Mouse (Mus musculus) ZHBTc4 (cell line): ENCODE results near the gene Pcca.

Source experiments
- DNase-seq: peaks from one replicate; pipeline ENCODE4 v3.0.0-alpha.2; 2011; ENCODE audit warnings: low read depth, low spot score

The Pcca gene

GRCm38 (mm10) chr14:122534017-122534924 lies at the start of gene Pcca:
Pcca (plus strand) TSS chr14:122534324.
- DNase-seq, result peak; percentile 98

GRCm38 (mm10) chr14:122484458-122484843 lies 49.7 kb upstream of the Pcca start:
- no peak for DNase-seq

GRCm38 (mm10) chr14:122484844-122485551 lies 49.1 kb upstream of the Pcca start:
- DNase-seq, result peak; percentile 20

GRCm38 (mm10) chr14:122485635-122486181 lies 48.4 kb upstream of the Pcca start:
- DNase-seq, result no peak

GRCm38 (mm10) chr14:122486611-122487010 lies 47.5 kb upstream of the Pcca start:
- no peak for DNase-seq

- DNase-seq, result no peak
Observed at GRCm38 (mm10) chr14:122487366-122487765, 46.8 kb upstream of the Pcca start.

- DNase-seq, result no peak
Observed at GRCm38 (mm10) chr14:122489041-122489440, 45.1 kb upstream of the Pcca start.

- peak; percentile 8 for DNase-seq
Observed at GRCm38 (mm10) chr14:122489686-122490414, 44.3 kb upstream of the Pcca start.

- peak; percentile 75 for DNase-seq
Observed at GRCm38 (mm10) chr14:122490441-122491328, 43.4 kb upstream of the Pcca start, which contains the start of gene Gm10837. Gm10837 (plus strand) TSS chr14:122490586.

GRCm38 (mm10) chr14:122491521-122491920 lies 42.6 kb upstream of the Pcca start:
- DNase-seq, result no peak

- DNase-seq, result no peak
Observed at GRCm38 (mm10) chr14:122492015-122492414, 42.1 kb upstream of the Pcca start.

GRCm38 (mm10) chr14:122509058-122509457 lies 25.1 kb upstream of the Pcca start:
- no peak for DNase-seq

GRCm38 (mm10) chr14:122511519-122511918 lies 22.6 kb upstream of the Pcca start:
- no peak for DNase-seq

- DNase-seq, result no peak
Observed at GRCm38 (mm10) chr14:122513511-122514036, 20.6 kb upstream of the Pcca start.

- peak; percentile 30 for DNase-seq
Observed at GRCm38 (mm10) chr14:122528475-122528874, 5.6 kb upstream of the Pcca start.

GRCm38 (mm10) chr14:122535986-122536385 lies 1.9 kb downstream of the Pcca start:
- DNase-seq, result no peak

- no peak for DNase-seq
Observed at GRCm38 (mm10) chr14:122548421-122548820, 14.3 kb downstream of the Pcca start.

- DNase-seq, result no peak
Observed at GRCm38 (mm10) chr14:122548905-122549304, 14.8 kb downstream of the Pcca start.

GRCm38 (mm10) chr14:122552761-122553445 lies 18.8 kb downstream of the Pcca start:
- DNase-seq, result no peak

GRCm38 (mm10) chr14:122557353-122557752 lies 23.2 kb downstream of the Pcca start:
- DNase-seq, result no peak
